Mouse (Mus musculus) erythroblast, embryonic 14.5 days (primary cell): Measurements from ENCODE around the gene Rprml. TPM values are rescaled to one million over a fixed set of nuclear protein-coding genes. Genes with fewer than 3 reads are reported as not detected.

Experiments used
- H3K27me3 ChIP-seq: 2 replicates; pipeline ENCODE4 v1.6.1; 2012; ENCODE audit warnings: inconsistent platforms; ENCODE audit not compliant: control insufficient read depth
- H3K36me3 ChIP-seq: 2 replicates; pipeline ENCODE4 v1.6.1; 2012; ENCODE audit warnings: mild to moderate bottlenecking, inconsistent platforms; ENCODE audit not compliant: control insufficient read depth
- H3K4me1 ChIP-seq: 2 replicates; pipeline ENCODE4 v1.6.1; 2012; ENCODE audit warnings: inconsistent platforms; ENCODE audit not compliant: control insufficient read depth
- H3K4me3 ChIP-seq: replicated peaks from 2 replicates; pipeline ENCODE3; 2012; ENCODE audit warnings: moderate library complexity, mild to moderate bottlenecking, inconsistent platforms
- H3K9me3 ChIP-seq: 2 replicates; pipeline ENCODE4 v1.6.1; 2012; ENCODE audit warnings: low read length, inconsistent platforms, mixed read lengths; ENCODE audit not compliant: control insufficient read depth
- GATA1 ChIP-seq: IDR thresholded peaks from 2 replicates; pipeline ENCODE4 v1.6.1; 2012; ENCODE audit warnings: low read length, inconsistent platforms, mixed read lengths
- TAL1 ChIP-seq: IDR thresholded peaks from 3 replicates; pipeline ENCODE4 v1.6.1; 2012; ENCODE audit warnings: low read length, inconsistent platforms, mixed read lengths
- polyA plus RNA-seq: library from polyadenylated mRNA; stranded (reverse); fragments of >175 nt; gene quantifications from 2 replicates; pipeline ENCODE4 v1.2.3, GENCODE M21; 2012

Rprml gene
- not detected in 2 replicates for polyA plus RNA-seq

DNA sequence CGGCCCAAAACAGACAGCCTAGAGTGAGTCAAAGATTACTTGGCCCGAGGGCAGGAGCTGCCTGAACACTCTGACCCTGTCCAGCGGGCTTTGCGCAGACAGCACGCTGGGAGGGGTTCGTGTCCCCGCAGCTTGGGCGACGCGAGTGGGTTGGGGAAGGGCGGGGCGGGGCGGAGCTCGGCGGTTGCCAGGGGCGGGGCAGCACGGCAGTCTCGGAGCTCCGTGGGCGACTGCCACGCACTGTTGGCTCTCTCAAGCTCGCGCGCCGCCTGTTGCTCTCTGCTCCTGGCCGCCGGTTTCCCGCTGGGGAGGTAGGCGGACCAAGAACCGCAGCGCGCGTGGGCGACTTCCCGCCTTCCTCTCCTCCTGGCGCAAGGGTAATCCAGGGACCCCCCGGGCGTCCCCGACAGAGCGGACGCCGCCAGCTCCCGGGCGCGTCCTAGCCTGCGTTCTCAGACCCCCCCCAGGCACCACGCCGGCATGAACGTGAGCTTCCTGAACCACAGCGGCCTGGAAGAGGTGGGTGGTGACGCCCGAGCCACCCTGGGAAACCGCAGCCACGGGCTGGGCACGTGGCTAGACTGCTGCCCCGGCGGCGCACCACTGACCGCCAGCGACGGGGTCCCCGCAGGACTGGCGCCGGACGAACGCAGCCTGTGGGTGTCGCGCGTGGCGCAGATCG is at the start of gene Rprml:
Gene Rprml (plus strand): TSS at position 270 of the 682 bp plus-strand sequence.
- TF ChIP-seq TAL1 (no peak), GATA1 (no peak)
- H3K27me3 ChIP-seq: peaks cover 75% of the 10 kb centered on the region
- no peak within 1 kb of the TSS for H3K4me3 ChIP-seq
- H3K9me3 ChIP-seq: no peaks in the 10 kb centered on the region
- H3K36me3 ChIP-seq: no peaks in the 10 kb centered on the region
- H3K4me1 ChIP-seq: no peaks in the 10 kb centered on the region

DNA sequence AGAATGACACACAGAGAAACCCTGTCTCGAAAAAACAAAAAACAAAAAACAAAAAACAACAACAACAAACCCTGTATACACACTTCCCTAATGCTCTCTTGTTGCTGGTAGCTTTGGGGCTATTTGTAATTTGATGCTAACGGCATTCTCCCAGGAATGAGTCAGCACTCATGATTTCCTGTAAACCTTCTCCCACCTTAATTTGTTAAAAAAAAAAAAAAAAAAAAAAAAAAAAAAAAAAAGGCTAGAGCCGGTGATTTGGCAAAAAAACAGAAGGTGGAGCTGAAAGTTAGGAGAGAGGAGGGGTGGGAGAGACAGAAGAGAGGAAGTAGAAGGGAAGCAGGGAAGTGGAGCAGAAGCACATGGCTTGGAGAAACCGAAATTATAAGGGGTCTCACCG is 42.8 kb upstream of the Rprml start:
- no peaks in the 10 kb centered on the region for H3K27me3 ChIP-seq
- no peaks in the 10 kb centered on the region for H3K36me3 ChIP-seq
- TF ChIP-seq TAL1 (no peak), GATA1 (no peak)
- no peaks in the 10 kb centered on the region for H3K4me1 ChIP-seq
- no peak overlapping the region for H3K4me3 ChIP-seq
- no peaks in the 10 kb centered on the region for H3K9me3 ChIP-seq

DNA sequence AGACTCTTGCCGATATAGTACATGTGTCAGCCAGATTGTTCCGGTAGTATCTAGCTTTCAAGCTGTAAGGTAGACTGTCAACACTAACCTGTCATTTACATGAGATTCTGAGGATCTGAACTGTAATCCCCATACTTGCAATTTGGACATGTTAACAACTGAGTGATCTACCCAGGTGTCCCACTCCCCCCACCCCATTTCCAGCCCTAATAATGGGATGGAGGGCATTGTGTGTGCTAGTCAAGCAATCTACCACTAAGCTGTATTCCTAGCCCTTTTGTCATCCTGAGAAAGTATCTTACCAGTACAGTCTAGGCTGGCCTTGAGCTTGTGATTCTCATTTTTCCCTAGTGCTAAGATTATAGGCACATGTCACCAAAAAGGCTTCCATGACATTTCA is 38.6 kb upstream of the Rprml start:
- Histone ChIP-seq H3K36me3 (no peaks in the 10 kb centered on the region), H3K4me3 (no peak overlapping the region), H3K9me3 (no peaks in the 10 kb centered on the region), H3K27me3 (no peaks in the 10 kb centered on the region), H3K4me1 (no peaks in the 10 kb centered on the region)
- TF ChIP-seq TAL1: no peak
- no peak for TF ChIP-seq GATA1

DNA sequence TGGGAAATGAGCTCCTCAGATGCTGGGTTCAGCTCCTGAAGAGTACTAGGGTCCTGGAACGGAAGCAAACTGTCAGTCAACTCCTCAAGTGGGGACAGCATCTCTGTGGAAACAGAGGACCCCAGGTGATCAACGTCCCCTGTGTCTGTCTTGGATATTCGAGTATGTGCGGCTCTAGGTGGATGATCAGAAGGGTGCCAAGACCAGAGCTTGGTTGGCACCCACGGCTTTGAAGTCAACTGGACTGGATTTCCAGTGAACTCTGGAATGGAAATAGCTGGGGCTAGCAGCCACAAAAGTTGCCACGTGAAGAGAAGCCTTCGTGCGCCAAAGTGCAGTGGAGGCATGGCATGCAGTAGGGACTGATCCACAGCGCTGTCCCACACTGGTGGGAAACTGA is 28.3 kb upstream of the Rprml start, which contains the start of gene Gm884:
Gene Gm884 (minus strand): TSS at position 101 of the 400 bp plus-strand sequence.
- H3K27me3 ChIP-seq: no peaks in the 10 kb centered on the region
- TF ChIP-seq GATA1 (no peak), TAL1 (no peak)
- no peaks in the 10 kb centered on the region for H3K9me3 ChIP-seq
- no peak within 1 kb of the TSS for H3K4me3 ChIP-seq
- no peaks in the 10 kb centered on the region for H3K4me1 ChIP-seq
- H3K36me3 ChIP-seq: no peaks in the 10 kb centered on the region

DNA sequence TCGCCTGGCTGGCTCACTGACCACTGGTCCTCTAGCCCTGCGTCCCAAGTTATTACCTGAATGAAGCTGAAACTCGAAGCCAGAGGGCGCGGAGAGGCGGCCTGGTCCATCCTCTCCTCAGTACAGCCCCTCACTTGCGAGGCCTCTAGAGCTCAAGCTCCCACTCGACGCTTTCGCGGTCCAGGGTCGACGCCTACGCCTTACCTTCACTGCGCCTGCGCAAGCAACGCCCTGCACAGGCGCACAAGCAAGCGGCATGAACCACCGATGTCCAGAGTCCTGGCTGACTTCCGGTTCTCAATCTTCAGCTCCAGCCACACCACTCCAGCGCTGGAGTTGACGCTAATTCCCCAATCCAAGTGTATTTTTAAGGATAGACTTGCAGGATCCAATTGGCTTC is 21.9 kb upstream of the Rprml start:
- Histone ChIP-seq H3K4me1 (no peaks in the 10 kb centered on the region), H3K9me3 (peaks cover 2% of the 10 kb centered on the region; the same call in 1 of the 2 replicates), H3K36me3 (no peaks in the 10 kb centered on the region), H3K4me3 (no peak overlapping the region), H3K27me3 (no peaks in the 10 kb centered on the region)
- TF ChIP-seq TAL1 (no peak), GATA1 (no peak)

DNA sequence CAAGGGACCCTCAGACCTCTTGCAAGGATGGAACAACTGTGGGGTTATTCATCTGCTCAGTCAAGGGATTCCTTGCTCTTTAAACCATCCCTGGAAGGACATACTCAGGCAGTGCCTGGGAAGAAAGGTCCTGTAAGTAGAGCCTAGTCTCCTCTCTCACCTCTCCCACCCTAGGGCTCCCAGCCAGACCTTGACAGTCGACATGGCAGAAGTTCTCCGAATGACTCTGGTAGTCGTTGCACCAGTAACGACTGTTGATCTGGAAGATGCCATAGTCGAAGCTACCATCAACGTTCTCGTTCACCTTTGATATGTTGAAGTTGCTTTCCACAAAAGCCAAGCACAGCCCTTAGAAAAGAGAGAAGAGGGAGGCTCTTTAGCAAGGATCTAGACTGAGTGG is 14.6 kb upstream of the Rprml start:
- Histone ChIP-seq H3K27me3 (peaks cover 8% of the 10 kb centered on the region), H3K36me3 (no peaks in the 10 kb centered on the region)

DNA sequence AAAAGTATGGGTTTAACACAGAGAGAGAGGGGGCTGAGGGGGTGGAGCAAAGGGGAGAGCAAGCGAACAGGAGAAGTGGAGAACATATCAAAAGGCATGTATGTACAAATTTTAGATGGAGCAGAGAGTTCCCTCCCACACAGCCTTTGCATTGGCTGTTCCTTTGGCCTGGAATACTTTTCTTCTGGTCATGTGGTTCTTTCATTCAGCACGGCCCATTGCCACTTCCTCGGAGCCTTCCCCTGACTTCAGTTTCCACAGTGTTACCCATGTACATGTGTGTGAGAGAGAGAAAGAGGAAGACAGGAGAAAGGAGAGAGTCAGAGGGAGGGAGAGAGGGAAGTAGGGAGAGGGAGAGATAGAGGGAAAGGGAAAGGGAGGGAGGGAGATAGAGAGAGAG is 13.9 kb upstream of the Rprml start:
- Histone ChIP-seq H3K4me1 (no peaks in the 10 kb centered on the region), H3K36me3 (no peaks in the 10 kb centered on the region), H3K4me3 (no peak overlapping the region), H3K27me3 (peaks cover 12% of the 10 kb centered on the region), H3K9me3 (peaks cover 2% of the 10 kb centered on the region; the same call in 1 of the 2 replicates)
- TF ChIP-seq TAL1: no peak
- no peak for TF ChIP-seq GATA1

More for the DNA sequence above, 14.6 kb upstream of the Rprml start:
- Histone ChIP-seq H3K4me1 (no peaks in the 10 kb centered on the region), H3K9me3 (peaks cover 2% of the 10 kb centered on the region; the same call in 1 of the 2 replicates), H3K4me3 (no peak overlapping the region)
- TF ChIP-seq TAL1: no peak
- TF ChIP-seq GATA1: no peak

DNA sequence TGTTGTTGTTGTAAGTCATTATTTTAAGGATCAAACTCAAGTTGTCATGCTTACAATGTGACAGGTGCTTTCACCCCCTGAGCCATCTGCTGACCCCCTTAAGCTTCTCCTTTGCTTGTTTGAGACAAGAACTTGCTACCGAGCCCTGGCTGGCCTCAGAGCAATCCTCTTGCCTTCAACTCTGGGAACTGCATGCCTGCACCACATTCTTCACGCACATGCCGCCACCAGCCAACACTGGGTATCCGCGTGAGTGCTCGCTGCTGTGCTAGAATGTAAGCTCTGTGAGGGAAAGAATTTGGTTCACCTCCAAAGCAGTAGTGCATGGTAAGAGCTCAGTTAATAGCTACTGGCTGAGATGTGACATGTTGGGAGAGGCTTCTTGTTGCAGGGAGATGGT is 13.1 kb upstream of the Rprml start:
- peaks cover 14% of the 10 kb centered on the region for H3K27me3 ChIP-seq
- no peak overlapping the region for H3K4me3 ChIP-seq
- peaks cover 2% of the 10 kb centered on the region; the same call in 1 of the 2 replicates for H3K9me3 ChIP-seq
- H3K4me1 ChIP-seq: no peaks in the 10 kb centered on the region
- TF ChIP-seq GATA1 (no peak), TAL1 (no peak)
- H3K36me3 ChIP-seq: no peaks in the 10 kb centered on the region

DNA sequence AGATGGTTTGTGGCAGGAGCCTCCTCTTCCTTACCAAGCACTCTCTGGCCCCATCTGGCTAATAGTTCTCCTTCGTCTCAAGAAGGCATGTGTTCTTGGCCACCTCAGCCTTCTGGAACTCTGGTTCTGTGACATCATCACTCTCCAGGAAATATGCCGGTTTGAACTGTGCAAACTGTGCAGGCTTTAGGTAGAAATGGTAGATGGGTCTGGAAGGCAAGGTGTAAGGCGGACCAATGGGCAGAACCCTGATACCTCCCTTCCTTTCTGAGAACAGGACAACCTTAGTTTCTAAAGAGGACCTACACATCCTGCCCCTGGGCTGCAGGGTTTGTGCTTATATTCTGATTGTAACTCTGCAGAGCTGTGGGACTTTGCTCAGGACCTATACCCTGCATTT is 10.6 kb upstream of the Rprml start, which contains the start of gene Lyzl6:
Gene Lyzl6 (minus strand): TSS at position 101 of the 400 bp plus-strand sequence.
- Histone ChIP-seq H3K4me1 (no peaks in the 10 kb centered on the region), H3K36me3 (no peaks in the 10 kb centered on the region), H3K4me3 (no peak within 1 kb of the TSS), H3K27me3 (peaks cover 14% of the 10 kb centered on the region), H3K9me3 (no peaks in the 10 kb centered on the region)
- TF ChIP-seq GATA1 (no peak), TAL1 (no peak)

DNA sequence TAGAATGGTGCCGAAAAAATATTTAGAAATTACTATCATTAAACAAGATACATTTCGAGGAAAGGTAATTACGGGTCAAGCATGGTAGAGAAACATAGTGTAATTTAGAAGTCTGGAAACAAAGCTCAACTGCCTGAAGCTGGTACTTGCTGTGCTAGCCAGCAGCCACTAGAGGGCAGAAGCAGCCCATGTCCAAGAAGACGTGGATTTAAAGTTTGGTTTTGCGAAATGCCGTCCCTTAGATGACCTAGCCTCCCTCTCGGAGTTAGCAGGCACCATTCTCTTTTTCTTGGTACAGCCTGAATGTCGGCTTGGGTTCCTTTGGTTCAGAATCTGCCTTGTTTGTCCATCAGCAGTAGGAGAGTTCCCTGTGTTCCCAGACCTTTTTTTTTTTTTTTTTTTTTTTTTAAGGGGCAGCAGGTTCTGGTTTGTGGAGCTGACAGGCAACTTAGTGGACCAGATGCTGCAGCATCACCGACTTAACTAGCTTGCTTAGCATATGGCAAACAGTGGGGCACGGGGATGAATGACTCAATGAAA is 9.9 kb upstream of the Rprml start:
- Histone ChIP-seq H3K4me3 (no peak overlapping the region), H3K27me3 (peaks cover 14% of the 10 kb centered on the region), H3K36me3 (no peaks in the 10 kb centered on the region), H3K4me1 (no peaks in the 10 kb centered on the region), H3K9me3 (no peaks in the 10 kb centered on the region)
- TF ChIP-seq TAL1 (no peak), GATA1 (no peak)
